Mouse (Mus musculus) spleen, adult 12 weeks (tissue): Measurements from ENCODE around the gene Fhdc1.

ENCODE experiments used
- DNase-seq: peaks from one replicate; pipeline ENCODE4 v3.0.0; 2022; ENCODE audit warnings: low spot score

Gene Fhdc1

DNA sequence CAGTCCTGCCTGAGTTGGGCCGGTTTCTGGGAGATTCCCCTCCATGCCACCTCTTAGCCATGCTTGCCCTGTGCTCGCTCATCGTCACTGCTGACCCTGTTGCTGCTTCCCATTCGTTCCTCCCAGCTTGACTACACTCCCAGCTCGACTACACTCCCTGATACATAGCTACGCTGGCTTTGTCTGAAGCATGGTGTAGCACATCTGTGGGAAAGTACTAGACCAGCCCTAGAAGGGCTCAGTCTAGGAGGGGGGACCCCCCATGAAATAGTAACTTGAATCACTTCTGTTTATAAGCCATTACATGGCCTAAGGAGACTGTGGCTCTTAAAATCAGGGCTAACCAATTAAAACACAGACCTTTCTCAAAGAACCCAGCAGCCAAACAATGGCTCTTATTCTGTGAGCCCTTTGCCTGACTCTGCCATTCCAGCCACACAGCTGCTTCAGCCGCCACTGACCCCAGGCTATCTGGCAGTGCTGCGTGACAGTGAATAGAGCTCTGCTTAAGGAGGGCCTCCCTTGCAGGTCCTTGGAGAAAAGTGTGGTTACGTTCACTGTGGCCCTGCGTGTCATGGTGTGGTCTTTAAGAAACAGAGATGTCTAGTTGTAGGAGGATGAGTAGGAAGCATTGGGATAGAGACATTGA, 47.3 kb downstream of the Fhdc1 start:
- DNase-seq, result no peak

DNA sequence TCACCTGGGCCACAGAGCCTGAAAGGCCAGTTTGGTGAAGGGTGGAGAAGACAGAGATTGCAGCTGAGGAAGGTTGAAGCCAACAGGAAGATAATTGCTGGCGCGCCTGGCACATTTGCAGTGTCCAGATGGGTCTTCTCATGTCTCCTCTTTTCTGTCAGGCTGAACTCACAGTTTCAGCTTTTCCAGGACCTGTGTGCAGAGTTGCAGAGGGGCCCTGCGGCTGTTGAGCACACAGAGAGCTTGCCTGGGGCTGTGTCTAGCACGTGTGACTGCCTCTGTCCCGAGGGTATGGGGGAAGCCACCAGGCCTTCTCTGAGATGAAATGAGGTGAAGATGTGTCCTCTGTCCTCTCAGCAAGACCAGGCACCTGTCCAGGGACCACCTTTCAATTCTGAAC, 49.0 kb downstream of the Fhdc1 start:
- DNase-seq, result no peak

DNA sequence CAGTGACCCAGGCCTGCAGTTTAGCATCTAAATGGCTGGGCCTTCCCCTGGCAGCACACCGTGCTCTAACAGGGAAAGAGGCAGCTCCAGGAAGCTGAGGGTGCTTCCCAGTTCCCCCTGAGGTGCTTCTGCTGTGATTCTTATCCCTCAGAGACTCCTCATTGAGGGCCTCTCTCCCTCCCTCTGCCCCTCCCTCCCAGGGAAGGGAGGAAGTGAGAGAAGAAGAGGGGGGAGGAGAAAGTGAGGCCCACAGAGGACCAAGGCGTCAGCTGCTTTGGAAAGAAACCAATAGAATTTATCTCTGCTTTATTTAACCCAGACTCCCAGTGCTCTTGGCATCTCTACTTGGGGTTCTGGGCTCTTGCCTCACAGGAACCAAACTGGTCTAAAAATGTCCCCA, 50.1 kb downstream of the Fhdc1 start:
- DNase-seq, result no peak

DNA sequence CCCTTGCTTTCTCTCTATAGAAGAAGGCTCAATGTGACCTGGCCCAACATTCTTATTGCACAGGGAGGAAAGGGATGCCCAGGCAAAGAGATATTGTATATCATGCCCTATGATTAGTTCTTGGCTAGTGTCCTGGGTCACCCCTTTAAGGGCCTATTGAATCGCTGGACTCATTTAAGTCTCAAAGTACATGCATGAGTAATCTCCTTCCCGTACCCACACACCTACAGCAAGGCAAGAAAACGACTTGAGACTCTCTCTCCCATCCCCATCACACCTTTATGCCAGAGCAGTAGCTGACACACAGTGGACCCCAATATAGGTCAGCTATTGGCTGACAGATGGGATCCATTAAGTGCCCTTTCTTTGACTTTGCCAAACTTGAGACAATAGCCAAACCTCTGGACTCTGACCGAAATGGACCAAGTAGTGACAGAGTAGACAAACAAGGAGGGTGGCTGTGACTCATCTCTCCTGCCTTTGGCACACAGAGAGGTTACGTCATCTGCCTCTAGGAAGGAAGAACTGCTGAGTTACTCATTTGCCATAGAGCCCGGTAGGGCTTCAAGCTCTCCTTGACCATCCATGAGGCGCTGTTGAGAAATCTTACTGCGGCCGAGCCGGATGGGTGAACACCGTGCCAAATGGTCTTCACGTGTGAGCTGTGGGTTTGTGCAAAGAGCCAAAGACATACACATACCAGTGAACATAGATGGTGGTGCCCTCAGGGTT, 51.1 kb downstream of the Fhdc1 start:
- no peak for DNase-seq

DNA sequence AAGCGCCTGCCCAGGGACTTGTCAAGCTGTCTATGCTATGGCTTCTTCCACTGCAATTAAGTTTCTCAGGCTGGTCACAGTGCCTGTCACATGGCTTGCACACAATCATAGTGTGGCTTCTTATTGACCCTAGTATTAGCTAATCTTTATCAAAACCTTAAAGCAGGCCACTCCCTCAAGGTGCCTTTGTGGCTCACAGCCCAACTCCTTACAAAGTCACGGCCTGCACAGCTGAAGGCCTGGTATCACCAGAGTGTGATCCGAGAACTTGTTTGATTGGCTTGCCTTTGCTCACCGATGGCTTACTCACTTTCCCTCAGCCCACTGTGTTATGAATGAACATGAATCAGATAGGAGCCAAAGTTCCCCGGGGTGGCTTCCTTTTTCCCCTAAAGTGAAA, 52.5 kb downstream of the Fhdc1 start:
- DNase-seq, result no peak

DNA sequence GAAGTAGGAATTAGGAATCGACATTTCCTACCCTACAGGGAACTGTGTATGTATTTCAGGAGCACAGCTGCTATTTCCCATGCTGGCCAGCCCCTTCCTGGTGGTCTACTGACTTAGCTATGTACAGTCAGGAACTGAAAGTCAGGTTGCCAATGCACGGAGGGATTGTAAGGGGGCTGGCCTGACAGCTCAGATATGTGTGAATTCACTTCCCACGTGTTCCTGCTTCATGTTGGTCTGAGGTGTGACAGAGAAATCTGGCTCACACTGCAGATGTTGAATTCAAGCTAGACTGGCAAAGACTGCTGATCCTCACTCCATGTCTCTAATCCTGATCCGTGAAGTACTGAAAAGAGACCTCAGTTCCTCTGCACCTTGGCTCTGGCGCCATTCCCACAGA, 57.9 kb downstream of the Fhdc1 start:
- no peak for DNase-seq

DNA sequence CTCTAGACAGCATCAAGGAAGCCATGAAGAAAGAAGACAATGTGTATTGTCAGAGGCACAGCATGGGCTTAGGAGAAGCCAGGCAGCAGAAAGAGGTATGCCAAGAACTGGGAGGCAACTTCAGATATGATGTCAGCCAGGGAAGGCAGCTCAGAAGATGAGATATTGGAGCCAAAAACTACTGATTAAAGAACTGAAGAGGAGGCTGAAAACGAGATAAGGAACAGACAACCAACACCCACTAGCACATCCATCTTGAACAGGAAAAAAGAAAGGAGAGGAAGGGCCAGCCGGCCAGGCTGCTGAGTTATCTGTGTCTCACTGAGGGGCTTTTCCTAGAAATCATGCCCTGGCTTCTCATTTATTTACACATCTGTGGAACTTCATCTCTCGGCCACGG, 66.4 kb downstream of the Fhdc1 start:
- no peak for DNase-seq

DNA sequence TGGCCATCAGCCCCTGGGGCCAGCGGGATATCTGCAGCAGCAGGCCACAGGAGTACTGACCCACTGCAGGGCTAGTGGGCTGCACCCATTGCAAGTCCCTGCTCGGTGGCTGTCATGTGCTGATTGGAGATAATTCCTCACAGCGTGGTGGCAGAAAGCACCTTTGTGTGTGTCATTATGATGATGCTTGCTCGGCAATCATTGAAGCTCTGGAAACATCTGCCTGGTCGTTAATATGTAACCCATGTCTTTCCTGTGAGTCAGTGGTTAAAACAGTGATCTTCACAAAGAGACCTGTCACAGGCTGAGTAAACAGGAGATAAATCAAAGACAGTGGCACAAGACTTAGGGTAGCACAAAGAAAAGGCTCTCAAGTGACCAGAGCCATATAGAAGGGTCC, 67.3 kb downstream of the Fhdc1 start:
- no peak for DNase-seq

DNA sequence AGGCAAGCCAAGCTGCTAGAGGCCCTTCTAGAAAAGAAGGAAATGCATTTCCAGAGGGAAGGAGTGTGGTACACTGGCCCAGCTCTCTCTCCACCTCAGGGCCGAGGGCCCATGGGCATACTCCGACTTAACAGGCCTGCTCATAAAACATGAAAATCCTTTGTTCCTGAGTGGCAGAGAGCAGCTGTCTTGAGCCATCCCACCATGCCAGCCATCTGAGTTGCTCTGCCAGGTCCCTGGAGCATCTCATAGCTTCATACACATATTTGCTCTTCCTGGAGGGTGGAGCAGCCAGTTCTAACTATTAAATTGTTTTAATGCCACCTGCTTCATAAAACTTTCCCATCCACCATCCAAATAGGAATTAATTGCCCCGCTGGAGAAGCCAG, 70.8 kb downstream of the Fhdc1 start:
- no peak for DNase-seq

DNA sequence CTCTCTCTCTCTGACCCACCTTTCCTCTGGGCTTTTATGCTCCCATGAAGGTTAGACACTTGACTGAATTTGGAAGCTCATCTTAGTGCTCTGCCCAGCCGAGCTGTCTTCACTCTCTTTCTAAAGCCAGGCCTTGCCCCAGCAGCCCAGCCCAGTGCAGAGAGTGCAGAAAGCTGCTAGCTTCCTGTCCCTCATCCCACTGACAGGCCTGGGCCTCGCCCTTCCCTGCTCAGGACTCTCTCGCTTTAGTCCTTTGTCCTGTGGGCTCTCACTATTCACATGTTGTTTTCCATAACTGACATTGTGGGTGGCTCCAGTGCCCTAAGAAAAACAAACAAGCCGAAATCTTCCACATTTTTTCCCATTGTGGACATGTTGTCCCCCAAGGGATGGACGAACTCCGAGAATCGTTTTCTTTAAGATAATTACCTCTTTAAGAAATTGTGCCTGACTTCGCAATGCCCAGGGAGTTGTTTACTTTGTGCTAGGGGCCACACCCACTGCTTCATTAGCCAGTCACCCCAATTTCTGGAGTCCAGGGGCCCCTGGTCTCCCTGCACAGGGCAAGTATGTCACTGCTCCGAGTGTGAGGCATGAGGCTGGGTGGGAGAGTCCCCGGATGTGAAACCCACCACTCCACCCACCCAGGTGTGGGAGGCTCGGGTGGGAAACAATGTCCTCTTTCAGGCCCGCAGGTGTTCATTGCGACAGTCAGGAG, 71.3 kb downstream of the Fhdc1 start:
- DNase-seq, result no peak

DNA sequence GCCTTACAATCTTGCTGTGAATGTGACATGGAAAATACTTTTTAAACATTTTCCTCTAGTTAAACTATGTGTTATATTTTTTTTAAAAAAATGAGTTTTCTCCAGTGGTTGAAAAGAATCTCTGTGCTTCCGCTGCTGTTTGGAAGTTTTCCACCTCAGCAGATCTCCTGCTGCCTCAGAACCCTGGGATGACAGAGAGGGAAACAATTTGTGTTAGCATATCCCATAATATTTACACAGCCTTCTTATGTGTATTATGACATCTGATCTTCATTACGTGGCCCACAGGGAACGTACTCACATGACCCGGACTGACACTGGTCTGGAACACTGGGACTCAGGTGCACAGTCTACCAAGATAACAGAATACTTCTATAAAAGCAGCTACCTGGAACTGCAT, 74.7 kb downstream of the Fhdc1 start:
- DNase-seq, result no peak

DNA sequence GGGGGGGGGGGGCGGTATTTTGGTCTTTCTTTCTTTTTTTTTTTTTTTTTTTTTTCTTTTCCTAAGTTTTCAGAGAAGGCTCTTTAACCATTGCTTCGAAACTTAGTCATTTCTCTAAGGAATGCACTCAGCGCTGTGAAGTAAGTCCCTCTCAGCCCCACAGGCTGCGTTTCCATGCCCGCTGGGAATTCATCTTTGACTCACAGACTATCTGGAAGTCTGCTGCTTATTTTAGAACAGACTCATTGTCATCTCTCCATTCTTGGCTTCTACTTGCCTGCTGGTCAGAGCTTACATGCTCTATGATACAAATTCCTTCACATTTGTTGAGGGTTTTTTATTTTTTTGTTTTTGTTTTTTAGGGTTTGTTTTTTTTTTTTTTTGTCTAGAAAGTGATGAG, 76.8 kb downstream of the Fhdc1 start:
- no peak for DNase-seq

DNA sequence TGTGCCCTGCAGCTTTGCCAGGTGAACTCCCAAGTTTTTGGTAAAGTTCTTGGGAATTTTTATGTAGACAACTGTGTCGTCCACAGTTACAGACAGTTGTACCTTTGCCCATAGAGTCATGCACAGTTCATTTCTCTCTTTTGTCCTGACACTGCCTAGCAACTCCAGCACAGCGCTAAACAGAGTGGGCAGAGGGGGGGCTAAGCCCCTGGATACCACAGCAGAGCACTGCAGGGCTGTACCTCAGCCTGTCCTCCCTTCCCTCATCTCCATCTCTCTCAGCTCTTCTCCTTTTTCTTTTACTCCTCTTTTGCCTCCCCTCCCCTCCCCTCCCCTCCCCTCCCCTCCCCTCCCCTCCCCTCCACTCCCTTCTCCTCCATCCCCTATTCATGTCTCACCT, 77.5 kb downstream of the Fhdc1 start:
- DNase-seq, result no peak

DNA sequence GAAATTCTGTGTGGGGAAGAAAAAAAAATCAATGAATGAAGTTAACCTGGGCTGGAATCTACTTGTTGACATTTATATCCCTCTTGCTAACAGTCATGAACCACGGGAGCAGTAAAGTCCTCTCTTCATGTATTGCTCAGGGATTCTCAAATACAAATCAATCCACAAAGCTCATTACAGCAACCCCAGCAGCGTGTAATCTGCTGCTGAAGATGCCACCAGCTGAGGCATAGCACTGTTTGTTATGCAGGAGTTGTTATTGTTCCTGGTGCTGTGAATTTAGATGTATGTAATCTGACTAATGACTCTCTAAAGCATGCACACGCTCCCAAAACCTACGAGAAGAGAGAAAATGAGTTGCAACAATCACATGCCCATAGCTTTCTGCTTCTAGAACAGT, 82.3 kb downstream of the Fhdc1 start:
- no peak for DNase-seq

DNA sequence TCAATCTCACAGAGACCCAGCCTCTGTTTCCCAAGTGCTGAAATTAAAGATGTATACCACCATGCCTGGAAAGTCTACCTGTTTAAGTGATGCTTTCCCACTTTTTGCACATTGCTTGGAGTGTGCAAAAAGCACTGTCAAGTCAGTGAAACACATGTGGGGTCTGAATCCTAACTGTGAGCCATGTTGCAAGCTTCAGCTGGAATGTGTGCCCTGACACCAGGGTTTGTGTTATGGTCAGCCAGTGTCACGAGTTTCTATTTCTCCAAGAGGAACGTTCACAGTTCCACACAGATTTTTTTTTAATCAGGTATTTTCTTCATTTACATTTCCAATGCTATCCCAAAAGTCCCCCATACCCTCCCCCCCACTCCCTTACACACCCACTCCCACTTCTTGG, 84.0 kb downstream of the Fhdc1 start:
- DNase-seq, result no peak

DNA sequence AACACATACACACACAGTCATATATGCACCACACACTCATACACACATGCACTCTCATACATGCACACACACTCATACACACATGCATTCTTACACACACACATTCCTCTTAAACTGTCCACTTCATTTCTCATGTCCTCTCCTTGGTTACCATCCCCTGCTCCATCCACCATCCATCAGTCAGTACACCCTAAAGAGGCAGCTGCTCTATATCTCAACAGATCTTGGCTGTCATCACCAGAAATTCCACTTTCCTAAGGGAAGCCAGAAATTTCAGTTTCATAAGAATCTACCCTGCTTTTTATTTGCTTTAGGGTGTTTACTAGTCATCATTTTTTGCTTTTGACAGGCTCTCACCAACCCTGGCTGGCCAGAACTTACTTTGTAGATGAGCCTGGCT, 84.4 kb downstream of the Fhdc1 start:
- DNase-seq, result no peak

DNA sequence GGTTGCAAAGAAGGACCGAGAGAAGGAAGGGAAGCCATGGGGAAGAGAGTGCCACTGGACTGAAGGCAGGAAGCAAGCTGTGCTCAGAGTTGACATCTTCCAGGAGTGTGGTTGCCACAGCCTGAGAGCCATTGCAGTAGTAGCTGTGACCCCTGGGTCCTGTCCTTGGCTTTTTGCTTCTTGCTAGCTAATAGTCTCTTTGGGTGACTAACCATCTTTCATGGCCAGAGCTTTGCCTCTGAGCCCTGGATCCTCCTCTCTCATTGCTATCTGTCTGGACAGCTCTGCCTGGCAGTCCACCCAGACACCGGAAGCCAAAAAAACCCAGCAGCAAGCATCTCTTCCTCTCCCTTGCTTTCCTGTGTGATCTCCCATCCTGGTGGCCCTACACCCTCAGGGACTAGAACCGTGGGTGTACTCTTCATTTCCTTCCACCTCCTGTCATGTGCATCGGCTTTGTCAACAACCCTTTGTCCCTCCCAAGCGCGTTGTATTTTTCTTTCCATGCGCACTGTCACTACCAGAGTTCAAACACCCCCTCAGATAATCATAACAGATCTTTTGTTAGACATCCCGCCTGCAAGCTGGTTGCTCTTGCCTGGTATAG, 85.3 kb downstream of the Fhdc1 start:
- DNase-seq, result no peak
